Mouse (Mus musculus) cerebellum, postnatal 25 days (tissue): ENCODE measurements at regions not wholly inside any gene's neighbourhood (a gene's known extent, or its start where the extent isn't known, plus 50 kb on each side); places are given as distances from the start of the nearest gene placed in this dataset.

Experiments
- DNase-seq, 2 experiments: peaks; one replicate each; pipeline ENCODE4 v3.0.0; 2021; ENCODE audit warnings: mixed read lengths in 2 of 2

GRCm38 (mm10) chr1:167905424-167905823 is 216.4 kb downstream of the Lmx1a start:
- DNase-seq: no peak

GRCm38 (mm10) chr1:167912074-167912473 is 223.0 kb downstream of the Lmx1a start:
- no peak for DNase-seq

DNA sequence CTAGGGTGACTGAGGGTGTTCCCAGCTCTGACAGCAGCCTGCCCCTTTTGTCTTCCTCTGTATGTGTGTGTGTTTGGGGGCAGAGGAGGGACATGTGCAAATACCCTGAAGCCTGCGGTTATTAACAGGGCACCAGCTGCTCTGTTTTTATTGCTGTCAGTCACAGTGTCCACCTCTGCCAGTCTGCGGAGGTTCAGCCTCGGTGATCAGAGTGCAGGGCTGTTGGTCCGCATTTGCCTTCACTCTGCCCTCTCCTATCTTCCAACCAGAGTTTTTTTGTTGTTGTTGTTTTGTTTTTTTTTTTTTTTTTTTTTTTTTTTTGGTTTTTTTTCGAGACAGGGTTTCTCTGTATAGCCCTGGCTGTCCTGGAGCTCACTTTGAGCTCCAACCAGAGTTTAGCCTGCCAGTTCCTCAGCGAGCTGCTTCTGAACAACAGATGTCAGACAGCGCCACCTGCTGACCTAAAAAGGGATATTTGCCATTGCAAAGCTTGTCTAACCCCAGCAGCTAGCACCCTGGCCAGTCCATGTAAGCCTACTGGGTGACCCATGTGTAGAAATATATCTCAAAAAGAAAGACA is 226.0 kb downstream of the Lmx1a start:
- peak; percentile 76 to 90 for DNase-seq

DNA sequence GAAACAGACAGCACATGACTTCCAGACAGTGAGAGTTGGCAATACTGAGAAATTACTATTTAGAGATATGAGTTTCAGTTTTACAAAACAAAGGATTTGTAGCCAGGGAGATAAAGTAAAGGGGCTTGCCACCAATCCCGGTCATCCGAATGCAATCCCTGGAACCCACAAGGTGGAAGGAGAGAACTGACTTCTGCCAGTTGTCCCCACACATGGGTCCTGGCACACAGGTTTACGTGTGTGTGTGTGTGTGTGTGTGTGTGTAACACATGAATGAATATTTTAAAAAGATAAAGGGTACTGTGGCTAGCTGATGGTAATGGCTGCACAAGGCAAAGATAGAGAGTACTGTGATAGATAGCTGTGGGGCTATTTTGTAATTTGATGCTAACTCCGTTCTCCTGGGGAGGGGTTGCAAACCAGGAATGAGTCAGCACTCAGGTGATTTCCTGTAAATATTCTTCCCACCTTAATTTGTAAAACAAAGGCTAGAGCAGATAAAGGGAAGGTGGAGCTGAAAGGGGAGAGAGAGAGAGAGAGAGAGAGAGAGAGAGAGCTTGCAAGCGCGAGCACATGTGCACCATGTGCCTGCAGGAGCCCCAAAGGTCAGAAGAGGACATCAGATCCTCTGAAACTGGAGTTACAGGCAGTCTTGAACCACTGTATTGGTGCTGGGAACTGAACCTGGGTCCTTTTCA is 226.7 kb downstream of the Lmx1a start:
- no peak for DNase-seq

DNA sequence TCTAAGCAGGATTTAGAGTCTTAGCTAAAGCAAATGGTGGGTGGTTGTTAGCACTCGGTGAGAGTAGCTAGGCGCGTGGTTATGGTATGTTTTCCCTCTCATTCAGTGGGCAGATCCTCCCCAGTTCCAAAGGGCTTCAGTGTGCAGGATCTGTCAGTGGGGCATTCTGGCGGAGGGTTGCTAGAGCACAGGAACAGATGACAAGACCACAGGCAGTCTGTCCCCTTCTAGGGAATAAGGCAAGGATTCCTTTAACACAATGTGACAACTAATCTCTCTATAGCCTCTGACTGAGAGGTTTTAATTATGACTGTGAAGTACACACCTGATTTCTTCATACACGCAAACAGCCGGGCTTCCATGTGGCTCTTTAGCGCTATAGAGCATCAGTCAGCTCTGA is 233.9 kb downstream of the Lmx1a start:
- DNase-seq: no peak

- DNase-seq: peak in 1 of 2 experiments; percentile 31
These were observed 239.0 kb downstream of the Lmx1a start for GRCm38 (mm10) chr1:167928060-167928467.

DNA sequence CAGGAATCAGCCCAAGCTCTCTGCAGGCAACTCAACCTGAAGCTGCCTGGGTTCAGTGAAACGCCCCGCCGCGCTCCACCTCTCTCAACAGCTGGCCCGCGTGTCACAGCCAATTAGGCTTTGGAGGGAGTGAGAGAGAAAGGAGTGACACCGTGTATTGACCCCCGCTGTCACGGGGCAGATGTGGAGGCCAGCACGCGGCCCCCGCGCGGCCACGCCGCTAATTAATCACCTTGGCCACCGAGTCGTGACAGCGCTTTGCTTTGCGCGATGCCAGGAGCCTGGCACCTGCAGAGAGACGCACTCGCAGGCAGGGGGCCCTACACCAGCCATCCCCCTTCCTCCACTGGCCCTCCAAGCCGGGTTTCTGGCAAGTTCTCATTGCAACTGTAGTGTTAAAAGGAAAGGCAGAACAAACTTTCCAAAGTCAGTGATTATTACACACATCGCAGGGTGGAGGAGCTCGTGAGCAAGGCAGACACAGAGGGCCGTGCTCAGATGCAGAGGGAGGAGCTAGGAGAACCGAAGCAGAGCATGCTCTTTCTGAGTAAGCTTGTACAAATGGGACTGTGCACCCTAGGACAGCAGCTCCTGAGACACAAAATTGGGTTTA is 240.8 kb downstream of the Lmx1a start:
- peak in 1 of 2 experiments; percentile 30 for DNase-seq

GRCm38 (mm10) chr1:167932088-167932487 is 243.1 kb downstream of the Lmx1a start:
- peak in 1 of 2 experiments; percentile 40 for DNase-seq

GRCm38 (mm10) chr1:167936726-167937125 is 247.7 kb downstream of the Lmx1a start:
- no peak for DNase-seq

- no peak for DNase-seq
These were observed 249.1 kb downstream of the Lmx1a start for GRCm38 (mm10) chr1:167938176-167938575.

DNA sequence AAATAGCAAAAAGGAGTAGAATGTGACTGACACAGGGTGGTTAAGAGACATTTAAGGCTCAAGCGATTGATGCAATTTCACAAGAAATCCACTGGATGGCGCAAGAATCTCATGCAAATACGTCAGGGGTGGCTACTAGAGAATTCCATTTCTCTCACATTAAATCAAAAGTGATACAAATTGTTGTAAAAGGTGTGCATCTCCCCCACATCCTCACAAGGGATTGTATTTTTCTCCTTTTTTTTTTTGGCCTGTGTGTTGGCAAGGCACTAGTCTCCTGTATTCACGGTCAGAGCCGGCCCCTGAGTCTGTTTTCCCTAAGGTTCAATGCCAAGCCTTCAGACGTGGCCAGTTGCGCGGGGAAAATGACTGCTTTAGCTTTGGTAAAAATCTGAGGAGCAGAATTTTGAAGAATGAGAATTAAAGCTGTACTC is 253.0 kb downstream of the Lmx1a start:
- peak in 1 of 2 experiments; percentile 30 for DNase-seq

DNA sequence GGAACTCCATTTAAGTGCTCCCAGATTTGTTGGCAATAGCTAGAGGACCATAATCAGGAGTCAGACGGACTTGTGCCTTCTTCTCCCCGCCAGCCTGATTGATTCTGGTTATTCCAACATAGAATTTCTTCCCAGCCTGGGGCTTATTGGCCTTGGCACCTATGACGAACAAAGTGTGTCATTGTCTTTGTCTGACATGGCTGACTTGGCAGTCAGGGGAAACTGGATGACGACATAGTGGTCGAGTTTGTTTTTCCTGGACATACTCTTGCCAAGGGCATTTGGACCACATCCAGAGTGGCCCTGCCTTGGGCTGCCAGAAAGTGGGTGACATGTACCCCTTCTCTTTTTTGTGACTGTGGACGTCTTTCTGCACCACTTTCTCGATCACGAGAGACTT is 254.1 kb downstream of the Lmx1a start:
- DNase-seq: no peak

DNA sequence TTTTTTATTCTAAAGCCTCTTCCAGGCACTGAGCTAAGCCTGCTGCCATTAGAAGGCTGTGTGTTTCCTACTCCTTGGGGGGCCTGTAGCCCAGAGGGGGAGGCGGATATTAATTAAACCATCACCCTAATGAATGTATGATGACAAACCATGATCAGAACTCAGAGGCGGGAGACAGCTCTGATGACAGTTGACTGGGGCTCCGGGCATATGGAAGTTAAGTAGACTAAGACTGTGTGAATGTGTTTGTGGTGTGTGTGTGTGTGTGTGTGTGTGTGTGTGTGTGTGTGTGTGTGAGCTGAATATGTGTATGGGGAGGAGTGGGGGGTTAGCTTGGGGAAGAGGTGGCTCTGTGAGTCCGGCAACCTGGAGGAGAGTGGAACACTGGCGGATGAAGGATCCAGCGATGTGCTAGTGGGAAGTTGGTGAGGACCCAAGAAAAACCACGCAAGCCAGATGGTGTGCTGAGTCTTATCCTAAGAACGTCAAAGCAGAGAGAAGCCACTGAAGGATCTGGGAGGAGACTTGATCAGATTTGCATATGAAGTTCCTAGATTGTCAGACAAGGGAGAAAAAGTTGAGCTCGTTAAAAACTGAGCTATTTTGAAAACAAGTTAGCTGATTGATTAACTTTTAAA is 256.7 kb downstream of the Lmx1a start:
- no peak for DNase-seq

- no peak for DNase-seq
These were observed 258.8 kb downstream of the Lmx1a start for GRCm38 (mm10) chr1:167947866-167948265.

DNA sequence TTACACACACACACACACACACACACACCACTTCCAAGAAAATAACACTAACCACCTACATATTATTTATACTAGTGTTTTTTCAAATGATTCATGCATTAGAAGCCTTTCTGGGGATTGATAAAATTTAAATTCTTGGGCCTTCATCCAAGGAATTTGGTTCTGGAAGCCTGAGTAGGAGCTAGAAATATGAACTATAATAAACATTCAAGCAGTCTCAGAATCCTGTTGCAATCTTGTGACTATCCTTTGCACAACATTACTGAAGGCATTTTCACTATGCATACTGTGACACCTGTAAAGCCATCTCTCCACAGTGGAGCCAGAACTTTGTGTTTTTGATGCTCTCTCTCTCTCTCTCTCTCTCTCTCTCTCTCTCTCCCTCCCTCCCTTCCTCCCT is 262.7 kb downstream of the Lmx1a start:
- no peak for DNase-seq

DNA sequence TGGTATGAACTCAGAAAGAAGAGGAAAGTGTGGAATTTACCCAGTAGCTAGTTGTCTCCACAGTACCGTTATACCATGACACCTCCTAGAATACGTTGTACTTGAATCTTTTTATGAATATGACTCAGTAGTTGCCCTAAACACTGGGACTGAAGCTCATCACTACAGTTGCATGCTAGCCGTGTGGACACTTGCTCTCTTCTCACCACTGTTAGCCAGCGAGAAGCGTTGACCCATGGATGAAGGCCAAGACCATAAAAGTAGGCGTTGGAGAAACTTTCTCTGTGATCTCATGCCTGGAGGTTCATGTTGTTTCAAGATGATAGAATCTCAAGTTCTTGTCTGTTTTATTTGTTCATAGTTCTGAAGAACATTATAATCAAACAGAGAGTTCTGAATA is 269.5 kb downstream of the Lmx1a start:
- DNase-seq: no peak

- DNase-seq: no peak
These were observed 280.5 kb downstream of the Lmx1a start for GRCm38 (mm10) chr1:167969545-167969944.

- DNase-seq: peak in 1 of 2 experiments; percentile 13
These were observed 280.9 kb downstream of the Lmx1a start for GRCm38 (mm10) chr1:167969985-167970384.

- DNase-seq: no peak
These were observed 287.7 kb downstream of the Lmx1a start for GRCm38 (mm10) chr1:167976708-167977107.

DNA sequence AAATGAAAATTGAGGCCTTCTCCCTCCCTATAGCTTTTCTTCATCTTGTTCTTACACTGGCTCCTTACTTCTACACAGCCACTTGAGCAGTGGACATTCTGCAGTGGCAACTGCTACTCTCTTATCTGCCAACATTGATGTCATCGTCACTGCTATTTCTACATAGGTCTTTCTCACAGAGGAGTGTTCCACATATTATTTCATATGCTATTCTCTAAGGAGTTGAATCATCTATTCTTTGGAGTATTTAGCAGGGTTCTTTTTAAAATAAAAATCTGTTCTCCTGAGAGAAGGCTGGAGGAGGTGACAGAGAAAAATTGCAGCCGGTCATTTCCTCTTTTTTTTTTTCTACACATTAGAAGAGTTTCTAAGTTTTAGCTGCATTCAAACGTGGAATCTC is 290.1 kb downstream of the Lmx1a start:
- no peak for DNase-seq

DNA sequence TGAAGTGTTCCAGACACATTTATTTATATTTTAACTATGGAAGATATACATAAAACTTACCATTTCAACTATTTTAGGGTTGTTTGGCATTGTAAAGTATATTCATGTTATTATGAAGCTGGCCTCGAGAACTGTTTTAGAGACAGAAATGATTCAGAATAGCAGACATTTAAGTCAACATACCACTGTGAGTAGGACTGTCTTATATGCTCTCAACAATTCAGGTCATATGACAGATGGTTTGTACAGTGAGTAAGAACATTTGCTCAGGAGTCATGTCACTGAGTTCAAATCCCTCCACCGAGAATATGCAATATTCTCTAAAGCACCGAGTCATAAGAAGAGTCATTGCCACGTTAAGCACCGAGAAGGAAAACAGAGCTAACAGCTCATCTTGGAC is 290.6 kb downstream of the Lmx1a start:
- no peak for DNase-seq

DNA sequence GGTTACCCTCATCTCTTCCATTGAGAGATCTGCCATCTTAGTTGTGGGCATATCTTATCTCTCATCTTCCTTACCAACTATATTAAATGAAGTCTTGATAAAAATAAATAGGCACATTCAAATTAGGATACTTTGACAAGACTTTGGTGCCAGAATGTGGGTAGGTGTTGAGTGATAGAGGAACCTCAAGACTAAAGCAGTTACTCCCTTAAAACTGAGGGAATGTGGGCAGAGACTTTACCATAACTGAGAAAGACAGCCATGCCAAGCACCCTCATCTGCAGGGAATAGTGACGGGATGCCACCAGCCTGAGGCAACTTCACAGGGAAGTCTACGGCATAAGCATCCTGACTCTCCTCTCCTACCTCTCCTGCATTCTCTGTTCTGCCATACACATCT is 292.3 kb downstream of the Lmx1a start:
- DNase-seq: no peak

DNA sequence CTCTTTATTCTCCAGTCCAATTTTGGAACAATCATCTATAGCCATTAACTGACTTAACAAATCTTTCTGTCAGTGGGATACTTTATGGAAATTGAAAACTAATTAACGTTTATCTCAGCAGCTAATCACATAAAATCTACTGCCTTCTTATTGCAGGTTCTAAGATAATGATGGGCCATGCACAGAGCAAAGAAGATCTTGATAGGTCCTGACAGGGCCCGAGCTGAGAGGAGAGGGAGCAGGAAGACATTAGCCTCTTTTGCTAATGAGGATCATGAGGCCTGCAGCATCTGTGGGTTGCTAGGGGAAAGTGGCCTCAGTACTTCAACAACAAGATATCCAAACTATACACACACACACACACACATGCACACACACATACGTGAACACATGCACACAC is 318.4 kb downstream of the Lmx1a start:
- no peak for DNase-seq

DNA sequence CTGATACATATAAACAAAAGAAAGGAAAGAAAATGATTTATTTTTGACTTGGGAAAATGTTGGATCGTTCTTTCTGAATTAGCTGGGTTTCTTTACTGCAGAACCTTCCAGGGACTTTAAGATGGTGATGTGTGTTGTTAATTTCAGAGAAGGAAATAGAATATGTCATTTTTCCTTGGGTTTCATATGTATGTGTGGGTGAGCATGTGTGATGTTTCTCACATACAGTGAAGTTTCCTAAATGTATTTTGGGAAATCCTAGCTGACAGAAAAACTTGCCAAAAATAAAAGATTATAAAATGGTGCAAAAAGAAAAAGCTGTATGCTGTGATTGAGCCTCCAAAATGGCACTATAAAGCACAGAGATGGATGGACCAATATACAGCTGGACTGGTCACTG is 319.2 kb downstream of the Lmx1a start:
- no peak for DNase-seq
